Mouse (Mus musculus) adipocyte (in vitro differentiated cells): ENCODE results near the gene Ccl17.

Experiments used
- DNase-seq: peaks from one replicate; pipeline ENCODE4 v3.0.0-alpha.2; 2016; ENCODE audit warnings: low spot score

Ccl17 gene

DNA sequence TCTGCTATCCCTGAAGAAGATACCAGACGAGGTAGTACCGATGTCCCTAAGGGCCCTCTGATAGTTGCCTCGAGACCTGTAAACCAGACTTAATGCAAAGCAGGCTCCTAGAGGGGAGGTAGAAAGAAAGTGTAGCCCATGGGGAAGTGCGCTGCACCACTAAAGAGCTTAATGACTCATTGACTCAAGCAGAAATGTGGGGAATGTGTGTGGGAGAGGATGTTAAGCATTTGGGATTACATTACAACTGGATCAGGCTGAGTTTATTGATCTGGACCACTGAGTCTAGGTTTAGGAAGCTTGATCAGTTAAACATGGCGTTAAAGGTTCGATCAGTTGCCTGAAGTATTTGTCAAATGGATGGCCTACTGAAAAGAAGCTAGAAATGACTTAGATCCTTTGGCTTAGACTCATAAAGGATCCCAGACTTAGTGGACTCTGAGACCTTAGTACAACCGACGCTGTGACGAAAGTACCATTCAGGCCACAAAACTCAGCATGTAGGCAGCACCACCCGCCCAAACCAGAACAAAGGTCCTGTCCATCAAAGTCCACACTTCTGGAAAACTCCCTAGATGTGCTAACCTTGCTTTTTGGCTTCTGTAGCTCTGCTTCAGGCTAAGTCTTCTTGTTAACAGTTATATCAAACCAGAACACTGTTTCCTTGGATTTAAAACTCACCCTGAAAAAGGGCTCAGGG, 20.8 kb upstream of the Ccl17 start:
- DNase-seq = peak; percentile 39

DNA sequence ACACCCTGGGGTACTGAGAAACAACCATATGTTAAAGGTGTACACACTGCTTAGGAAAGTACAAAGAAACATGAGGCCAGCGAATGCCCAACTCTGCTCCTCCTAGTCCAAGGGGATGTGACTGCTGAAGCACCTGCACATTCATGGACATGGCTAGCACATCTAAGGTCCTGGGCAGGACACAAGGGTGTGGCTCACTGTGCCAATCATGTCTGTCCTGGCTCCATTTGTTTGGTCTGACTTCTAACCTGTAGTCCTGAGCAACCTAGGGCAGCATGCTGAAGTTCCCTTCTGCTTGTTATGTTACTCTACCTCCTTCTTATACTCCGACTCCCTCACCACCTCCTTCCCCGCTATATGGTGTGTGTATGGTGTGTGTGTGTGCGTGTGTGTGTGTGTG, 15.9 kb upstream of the Ccl17 start:
- DNase-seq = no peak

- no peak for DNase-seq
These were observed 15.5 kb upstream of the Ccl17 start for GRCm38 (mm10) chr8:94794782-94795181.

DNA sequence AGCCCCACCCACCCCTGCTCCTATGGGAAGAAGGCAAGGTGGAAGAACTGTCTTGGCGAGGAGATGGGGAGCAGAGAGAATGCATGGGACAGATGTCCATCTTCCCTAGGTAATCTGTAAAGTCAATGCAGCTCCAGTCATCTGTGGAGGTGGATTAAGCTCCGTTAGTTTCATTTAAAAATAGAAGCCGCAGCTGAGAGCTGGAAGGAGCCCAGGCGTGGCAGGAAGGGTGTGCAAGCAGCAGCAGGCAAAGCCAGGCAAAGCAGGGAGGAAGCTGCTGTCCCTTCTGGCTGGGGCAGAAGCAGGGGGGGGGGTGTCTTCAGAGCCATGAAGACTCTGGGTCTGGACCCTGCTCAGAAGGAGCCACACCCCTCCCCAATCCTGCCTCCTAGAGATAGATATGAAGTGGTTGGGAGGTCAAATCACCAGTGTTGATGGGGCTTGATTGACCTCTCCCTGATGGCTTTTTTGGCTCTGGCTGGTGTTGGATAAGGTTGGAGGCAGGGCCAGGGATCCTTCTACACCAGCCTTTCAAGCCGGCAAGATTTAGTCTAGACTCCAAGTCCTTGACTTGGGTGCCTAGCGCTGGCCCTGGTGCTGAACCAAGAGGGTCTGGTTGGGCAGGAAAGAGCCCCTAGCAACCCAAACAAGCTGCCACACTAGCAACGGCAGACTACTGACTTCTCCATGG, 9.8 kb upstream of the Ccl17 start:
- no peak for DNase-seq

GRCm38 (mm10) chr8:94801293-94802095, 8.8 kb upstream of the Ccl17 start:
- no peak for DNase-seq

DNA sequence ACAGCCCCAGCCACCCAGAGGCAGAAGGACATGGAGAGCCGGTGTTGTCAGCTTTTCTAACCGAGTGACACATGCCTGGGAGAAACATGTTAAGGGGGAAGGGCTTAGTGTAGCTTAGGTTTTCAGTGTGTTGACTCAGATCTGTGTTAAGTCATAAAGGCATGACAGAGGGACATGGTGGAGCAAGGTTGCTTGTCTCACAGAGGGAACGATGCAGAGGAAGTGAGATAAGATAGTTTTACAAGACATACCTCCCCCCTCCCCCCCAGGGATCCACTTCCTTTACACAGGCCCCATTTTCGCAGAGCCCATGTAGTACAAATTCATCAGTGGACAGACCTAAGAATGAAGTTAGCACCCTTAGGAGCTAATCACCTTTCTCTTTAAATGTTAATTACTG, 7.9 kb upstream of the Ccl17 start:
- DNase-seq = no peak

DNA sequence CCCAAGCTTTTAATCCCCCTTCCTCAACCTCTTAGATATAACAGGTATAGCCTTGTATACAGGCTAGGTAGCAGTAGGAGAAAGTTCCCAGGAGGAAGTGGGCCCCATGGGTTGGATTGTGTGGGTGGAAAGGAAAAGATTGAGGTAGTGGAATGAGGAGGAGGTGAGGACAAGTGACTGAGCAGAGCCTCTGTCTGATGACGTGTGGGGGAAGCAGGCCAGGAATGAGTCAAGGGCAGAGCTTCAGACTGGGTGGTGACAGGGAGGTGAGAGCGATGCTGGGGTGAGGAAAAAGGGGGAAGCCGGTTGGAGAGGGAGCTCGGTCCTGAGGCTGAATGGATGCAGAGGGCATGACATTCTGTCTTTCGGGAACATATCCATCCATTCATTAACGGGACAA, 6.7 kb upstream of the Ccl17 start:
- DNase-seq = no peak

- no peak for DNase-seq
These were observed 5.5 kb upstream of the Ccl17 start for GRCm38 (mm10) chr8:94804546-94805340.

DNA sequence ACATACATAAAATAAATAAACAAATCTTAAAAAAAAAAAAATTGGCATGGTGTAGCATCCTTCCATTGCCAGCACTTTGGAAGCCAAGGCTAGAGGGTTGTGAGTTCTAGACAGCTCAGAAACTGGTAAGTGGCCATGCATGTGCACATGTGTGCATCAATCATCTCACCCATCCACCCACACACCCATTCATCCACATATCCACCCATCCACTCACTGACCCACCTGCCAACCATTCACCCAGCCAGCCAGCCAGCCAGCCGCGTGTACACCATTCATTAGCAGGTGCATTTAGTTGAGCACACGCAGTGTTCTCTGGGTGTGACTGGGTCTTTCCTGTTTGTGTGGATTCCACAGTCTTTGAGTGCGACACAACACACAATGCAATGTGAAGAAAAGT, 4.4 kb upstream of the Ccl17 start:
- DNase-seq = no peak

DNA sequence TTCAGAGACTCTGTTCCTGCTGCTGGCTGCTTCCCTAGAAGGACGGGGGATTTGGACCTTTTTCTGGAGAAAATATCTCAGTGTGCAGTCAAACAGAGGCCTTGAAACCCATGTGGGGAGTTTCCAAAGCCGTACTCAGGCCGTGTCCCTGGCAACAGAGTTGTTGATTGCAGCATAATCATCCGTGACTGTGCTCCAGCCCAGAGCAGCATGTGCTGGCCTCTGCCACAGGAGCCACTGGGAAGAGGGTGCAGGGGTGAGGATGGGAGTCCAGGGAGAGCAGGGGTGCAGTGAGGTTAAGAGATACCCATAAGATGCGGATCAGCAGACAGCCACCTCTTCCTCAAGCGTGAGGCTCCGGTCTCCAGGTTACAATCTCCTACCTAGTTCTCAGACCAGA, 2.7 kb upstream of the Ccl17 start:
- DNase-seq = peak; percentile 83

DNA sequence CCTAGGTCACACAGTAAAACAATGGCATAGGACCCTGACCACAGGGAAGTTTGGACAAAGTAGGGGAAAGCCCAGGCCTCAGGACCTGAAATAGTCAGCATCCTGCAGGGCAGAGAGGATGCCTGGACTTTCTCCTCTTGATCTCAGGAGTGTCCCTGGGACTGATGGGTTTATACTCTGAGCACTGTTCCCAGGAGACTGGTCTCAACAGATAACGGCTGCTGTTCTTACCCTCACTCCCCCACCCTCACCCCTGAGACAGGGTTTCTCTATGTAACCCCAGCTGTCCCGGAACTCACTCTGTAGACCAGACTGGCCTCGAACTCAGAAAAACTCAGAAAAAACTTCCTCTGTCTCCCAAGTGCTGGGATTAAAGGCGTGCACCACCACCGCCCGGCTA, 1.9 kb upstream of the Ccl17 start:
- DNase-seq = no peak

- DNase-seq = no peak
These were observed 602 bp downstream of the Ccl17 start for GRCm38 (mm10) chr8:94810855-94811254.

- DNase-seq = no peak
These were observed 1.4 kb downstream of the Ccl17 start for GRCm38 (mm10) chr8:94811654-94812053.

DNA sequence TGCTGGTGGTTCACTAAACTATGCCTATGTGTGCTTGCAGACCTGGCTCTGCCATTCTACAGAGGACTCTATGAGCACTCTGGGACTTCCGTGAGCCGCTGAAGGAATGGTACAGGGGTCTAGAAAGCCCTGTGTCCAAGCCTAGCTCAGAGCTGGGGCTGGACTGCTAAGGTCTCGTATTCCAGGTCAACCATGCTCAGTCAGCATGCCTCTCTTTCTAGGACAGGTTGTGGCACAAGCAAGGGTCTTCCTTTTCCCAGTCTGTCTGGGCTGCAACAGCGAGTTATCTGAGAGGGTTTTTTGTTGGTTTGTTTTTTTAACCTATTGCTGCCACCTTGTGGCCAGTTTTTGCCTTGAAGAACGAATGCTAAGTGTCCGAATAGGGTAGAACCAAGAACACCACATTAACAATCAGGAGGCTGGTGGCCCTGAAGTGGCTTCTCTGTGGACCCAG, 2.4 kb downstream of the Ccl17 start:
- peak; percentile 92 for DNase-seq

- DNase-seq = peak; percentile 34
These were observed 4.3 kb downstream of the Ccl17 start for GRCm38 (mm10) chr8:94814556-94814955.

DNA sequence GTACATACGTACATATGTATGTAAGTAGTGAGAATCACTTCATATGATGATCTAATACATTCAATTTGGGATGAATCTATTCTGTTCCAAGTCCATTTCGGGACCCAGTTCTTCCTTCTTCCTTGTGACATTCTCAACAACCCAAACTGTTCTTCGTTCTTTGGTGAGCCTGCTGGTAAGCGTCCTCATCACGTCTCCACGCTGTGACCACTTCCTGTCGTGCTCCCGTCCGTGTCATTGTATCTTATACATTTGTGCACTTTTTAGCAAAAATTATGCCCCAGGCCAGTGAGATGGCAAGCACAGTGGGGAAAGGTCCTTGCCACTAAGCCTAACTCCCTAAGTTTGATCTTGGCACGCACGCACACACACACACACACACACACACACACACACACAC, 7.7 kb downstream of the Ccl17 start:
- DNase-seq = no peak

DNA sequence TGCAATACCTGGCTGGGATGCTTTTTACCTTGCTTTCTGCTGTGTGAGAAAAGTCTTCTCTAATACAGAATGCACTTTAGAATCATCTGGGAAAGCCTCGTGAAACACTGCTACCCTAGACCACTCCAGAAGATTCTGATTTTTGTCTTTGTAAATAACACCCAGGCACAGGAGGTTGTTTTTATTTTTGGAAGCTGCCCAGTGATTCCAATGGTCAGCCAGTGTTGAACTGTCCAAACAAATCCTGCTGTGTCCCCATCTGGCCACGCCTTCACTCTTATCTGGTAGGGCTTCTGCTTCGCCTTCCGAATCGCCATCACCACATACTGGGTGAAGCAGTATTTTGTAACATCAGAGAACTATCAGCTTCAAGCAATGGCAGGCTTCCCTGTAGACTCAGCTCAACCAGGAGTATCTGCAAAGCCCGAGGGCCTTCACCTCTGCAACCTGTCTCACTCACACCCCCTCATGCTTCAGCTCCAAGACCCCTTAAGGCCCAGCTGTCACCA, 9.5 kb downstream of the Ccl17 start:
- DNase-seq = no peak

- DNase-seq = no peak
These were observed 10.3 kb downstream of the Ccl17 start for GRCm38 (mm10) chr8:94820553-94820952.

- no peak for DNase-seq
These were observed 11.1 kb downstream of the Ccl17 start for GRCm38 (mm10) chr8:94821381-94821780.

DNA sequence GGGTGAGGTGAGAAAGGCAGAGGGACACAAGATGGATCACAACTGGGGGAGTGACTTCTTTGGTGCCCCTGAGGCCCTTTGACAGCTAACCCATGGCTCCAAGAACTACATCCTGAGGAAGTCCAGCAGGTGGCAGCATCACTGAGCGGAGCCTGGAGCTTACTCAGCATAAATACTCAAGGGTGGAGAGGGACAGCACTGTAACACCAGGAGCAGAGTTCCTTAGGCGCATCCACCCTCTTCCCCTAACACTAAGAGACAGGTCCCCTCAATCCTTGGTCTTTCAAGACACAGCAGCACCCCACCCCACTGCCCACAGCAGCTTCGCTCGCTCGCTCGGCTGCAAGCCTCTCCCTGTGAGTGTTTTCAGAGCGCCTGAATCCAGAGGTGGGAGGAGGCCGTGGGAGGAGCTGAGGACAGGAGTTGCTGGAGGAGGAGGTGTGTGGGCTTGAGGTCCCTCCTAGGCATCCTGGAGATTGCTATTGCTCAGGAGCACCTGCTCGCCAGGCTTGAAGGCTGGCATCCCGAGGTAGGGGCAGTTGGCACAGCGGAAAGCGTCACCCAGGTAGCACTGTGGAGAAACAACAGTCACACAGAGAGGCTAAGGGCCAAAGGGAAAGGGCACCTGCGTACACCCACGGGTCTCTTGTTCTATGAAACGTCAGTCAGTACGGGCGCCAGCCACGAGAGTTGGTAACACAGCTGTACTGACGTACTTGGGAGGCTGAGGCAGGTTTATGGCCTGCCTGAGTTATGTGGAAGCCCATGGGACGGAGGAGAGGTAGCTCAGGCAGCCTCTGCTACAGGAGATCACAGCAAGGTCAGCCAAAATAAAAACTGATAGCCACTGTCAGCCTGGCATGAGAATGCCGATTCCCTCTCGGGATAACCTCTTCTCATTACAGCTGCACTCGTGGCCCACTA, 12.6 kb downstream of the Ccl17 start:
- peak; percentile 56 for DNase-seq

DNA sequence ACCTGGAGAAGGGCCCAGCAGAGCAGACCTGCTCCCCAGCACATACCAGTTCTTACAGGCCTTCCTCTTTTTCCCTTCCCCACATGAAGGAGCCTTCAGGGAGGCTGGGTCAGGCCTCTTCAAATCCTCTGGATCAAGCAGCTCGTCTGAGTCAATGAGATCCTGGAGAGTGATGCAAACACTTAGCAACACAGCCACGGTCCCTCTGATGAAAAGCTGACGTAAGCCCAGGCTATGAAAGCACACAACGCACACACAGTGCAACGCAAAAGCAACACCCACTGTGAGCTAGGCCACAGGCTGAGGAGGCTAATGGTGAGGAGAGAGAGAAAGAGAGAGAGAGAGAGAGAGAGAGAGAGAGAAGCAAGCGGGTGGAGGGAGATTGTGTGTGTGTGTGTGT, 14.9 kb downstream of the Ccl17 start:
- no peak for DNase-seq
